Mouse (Mus musculus) cerebellum, postnatal 14 days (tissue): Measurements from ENCODE around the gene 6430571L13Rik.

ENCODE experiments used
- DNase-seq, 2 experiments: peaks; one replicate each; pipeline ENCODE4 v3.0.0; 2021; ENCODE audit warnings: mixed read lengths in 2 of 2

The 6430571L13Rik gene

GRCm38 (mm10) chr9:107386722-107387121 lies 46.3 kb downstream of the 6430571L13Rik start:
- DNase-seq, result peak; percentile 75 to 83

DNA sequence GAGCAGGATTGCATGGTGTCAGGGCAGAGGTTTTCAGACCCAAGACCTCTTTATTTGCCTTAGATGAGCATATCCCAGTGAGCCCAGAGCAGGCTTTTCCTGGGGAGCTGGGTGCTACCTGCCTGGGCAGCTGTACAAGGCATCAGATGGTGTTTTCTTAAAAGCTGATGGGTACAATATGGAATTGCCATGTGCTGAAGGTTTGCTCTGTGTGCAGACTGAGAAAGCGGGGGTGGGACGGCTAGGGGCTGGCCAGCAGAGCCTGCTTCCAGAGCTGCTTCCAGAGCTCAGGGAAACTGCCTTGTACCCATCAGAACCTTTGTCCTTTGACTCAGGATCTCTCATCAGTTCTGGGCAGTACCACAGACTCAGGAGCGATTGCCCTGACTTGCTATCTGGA lies 47.3 kb downstream of the 6430571L13Rik start:
- DNase-seq, result no peak

DNA sequence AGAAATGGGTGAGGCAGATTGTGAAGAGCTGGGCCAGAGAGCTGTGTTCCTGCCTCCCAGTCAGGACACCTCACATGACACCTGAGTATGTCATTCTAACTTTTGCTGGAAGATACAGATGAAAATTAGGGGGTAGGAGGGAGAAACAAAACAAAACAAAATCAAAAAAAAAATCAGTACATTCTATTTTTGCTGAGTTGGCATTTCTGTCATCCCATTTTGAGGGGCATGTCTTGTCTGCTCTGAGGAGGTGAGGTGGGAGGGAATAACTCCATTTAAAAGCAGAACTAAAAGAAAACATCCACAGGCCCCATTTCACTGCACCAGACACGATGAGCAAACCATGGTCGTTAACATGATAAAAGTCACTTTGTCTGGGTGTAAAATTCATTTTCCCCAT lies 47.9 kb downstream of the 6430571L13Rik start:
- DNase-seq, result no peak

DNA sequence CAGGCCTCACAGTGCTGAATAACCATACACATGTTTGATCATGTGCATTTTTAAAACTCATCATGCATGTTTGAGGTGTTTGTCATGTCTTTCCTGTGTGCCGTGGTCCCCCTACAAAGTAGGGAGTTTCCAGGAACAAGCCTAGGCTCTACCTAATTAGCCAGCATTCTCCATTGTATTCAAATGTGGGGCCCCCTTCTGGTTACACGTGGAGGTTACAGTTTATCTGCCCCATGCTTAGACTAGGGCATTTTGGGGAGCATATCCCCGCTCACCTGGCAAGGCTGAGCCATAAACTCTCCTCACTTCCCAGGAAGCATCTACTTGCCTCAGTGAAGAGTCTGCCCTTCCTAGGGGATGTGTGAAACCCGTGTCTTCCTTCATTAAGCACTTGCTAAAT lies 56.0 kb downstream of the 6430571L13Rik start:
- no peak for DNase-seq

GRCm38 (mm10) chr9:107398968-107399367 lies 58.6 kb downstream of the 6430571L13Rik start:
- DNase-seq, result no peak

DNA sequence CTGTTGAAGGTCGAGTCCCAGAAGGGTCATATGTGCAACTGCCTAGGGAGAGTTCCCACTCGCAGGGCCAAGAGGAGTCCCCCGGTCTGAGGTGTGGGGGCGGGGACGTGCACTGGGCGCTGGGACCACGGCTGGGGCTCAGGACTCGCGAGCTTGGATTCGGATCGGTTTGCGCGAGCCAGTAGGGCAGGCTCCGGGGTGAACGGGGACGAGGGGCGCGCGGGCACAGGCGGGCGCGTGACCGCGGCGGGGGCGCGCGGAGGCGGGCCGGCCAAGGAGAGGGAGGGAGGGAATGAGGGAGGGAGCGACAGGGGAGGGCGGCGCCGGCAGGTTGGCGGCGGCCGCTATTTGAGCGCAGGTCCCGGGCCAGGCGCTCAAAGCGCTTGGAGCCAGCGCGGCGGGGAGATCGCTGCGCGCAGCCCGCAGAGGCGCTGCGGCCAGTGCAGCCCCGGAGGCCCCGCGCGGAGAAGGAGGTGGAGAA lies 59.1 kb downstream of the 6430571L13Rik start, which contains the start of gene Cacna2d2:
Gene Cacna2d2 (plus strand): TSS at position 122 of the 481 bp plus-strand sequence.
- DNase-seq, result peak; percentile 87 to 90

DNA sequence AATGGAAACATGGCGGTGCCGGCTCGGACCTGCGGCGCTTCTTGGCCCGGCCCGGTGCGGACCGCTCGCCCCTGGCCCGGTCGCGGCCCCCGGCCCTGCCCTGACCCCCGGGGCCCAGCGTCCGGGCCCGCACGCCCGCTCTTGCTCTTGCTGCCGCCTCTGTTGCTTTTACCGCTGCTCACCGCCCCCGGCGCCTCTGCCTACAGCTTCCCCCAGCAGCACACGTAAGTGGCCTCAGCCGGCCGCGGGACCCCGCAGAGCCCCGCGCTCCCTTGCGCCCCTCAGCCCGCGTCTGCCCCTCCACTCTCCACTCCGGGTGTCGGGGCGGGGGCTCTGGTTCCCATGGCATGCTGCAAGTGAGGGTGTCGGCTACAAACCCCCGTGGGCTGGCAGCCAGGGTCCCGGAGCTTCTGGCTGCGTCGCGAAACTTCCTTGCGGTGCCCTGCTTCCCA lies 59.7 kb downstream of the 6430571L13Rik start:
- peak; percentile 60 for DNase-seq

DNA sequence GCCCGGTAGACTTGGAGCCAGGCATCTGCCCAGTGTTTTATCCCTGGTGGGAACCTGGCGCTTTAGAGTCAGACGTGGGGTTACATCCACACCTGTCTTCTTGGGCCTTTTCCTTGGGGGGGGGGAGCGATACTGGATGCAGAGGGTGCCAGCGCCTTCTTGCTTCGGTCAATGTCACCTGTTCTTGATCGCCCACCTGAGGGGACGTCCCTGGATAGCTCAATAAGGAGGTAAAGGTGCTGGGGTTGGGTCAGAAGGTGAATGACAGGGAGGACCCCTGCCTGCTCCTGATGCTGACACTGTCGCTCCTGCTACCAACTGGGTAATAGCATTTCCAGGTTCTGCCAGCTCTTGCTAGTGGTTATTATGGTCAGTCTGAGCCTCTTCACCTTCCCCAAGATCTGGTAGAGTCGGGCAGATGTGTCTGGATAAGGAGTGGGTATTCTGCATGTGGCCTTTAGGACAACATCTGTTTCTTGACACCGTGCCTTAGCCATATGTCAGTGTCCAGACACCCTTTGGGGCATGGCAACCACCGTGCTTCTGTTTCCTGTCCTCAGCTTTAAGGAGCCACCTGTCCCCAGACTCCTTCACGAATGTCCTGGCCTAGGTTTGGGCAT lies 60.4 kb downstream of the 6430571L13Rik start:
- peak in 1 of 2 experiments; percentile 31 for DNase-seq
